Mouse (Mus musculus) frontal cortex, postnatal 25 days (tissue): ENCODE data around the gene Gm44790.
"Not testable (repeated sequence)": the region's sequence is repeated elsewhere in the genome, so short reads cannot be mapped to it uniquely, and the experiment has no call there.

Experiments
- DNase-seq, 2 experiments: peaks; one replicate each; pipeline ENCODE4 v3.0.0; 2022; ENCODE audit warnings: low spot score in 2 of 2

Gm44790 gene

GRCm38 (mm10) chr6:86426358-86426757, at the start of gene Gm44790:
Gene Gm44790 (plus strand): TSS chr6:86426658.
- no peak for DNase-seq

GRCm38 (mm10) chr6:86378341-86378740, 48.1 kb upstream of the Gm44790 start:
- DNase-seq, result no peak

DNA sequence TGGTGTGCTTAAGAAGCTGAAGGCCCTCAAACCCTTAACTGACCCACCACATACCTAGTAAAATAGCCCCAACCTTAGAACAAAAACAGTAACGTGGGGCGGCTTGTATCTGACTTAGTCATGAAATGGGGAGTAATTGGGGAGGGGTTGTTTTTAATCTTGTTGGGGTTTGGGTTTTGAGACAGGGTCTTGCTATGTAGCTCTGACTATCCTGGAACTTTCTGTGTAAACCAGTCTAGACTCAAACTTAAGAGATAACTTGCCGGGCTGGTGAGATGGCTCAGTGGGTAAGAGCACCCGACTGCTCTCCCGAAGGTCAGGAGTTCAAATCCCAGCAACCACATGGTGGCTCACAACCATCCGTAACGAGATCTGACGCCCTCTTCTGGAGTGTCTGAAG, 46.3 kb upstream of the Gm44790 start:
- not testable (repeated sequence) for DNase-seq

GRCm38 (mm10) chr6:86382551-86382950, 43.9 kb upstream of the Gm44790 start:
- DNase-seq, result no peak

DNA sequence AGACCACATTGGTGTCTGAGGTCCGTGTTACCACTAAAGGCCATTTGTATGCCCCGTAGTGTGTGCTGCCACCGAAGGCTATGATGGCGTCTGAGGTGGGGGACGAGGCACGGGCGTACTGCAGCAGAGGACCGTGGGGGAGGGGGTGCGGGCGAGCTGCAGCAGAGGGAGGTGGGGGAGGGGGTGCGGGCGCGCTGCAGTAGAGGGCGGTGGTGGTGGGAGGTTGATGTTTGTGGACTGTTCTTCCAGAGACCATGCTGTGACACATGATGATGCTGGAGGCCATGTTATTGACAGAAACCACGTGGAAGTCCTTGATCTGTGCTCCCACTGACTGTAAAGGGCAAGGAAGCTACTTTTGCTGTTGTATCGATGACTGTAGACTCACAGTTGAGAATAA, 43.1 kb upstream of the Gm44790 start:
- DNase-seq, result no peak

GRCm38 (mm10) chr6:86384692-86385091, 41.8 kb upstream of the Gm44790 start:
- DNase-seq, result no peak

- no peak for DNase-seq
These were observed 40.9 kb upstream of the Gm44790 start for GRCm38 (mm10) chr6:86385362-86386104.

- DNase-seq, result no peak
These were observed 39.1 kb upstream of the Gm44790 start for GRCm38 (mm10) chr6:86387313-86387712.

DNA sequence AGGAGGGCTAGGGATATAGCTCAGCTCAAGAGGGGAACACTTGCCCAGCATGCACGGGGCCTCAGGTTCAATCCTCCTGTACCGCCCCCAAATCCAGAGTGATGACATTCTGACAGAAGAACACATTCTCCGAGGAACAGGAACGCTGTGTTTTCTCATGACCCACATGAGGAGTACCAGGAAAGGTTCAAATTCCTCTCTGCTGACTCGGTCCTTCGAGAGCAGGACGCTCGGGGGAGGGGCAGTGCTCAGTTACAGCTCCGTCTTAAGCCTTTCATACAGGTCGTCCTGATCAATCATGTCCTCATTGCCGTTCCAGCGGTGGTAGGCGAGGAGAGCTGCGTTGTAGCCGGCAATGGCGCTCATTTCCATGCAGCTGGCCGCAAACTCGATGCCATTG, 38.0 kb upstream of the Gm44790 start:
- no peak for DNase-seq

DNA sequence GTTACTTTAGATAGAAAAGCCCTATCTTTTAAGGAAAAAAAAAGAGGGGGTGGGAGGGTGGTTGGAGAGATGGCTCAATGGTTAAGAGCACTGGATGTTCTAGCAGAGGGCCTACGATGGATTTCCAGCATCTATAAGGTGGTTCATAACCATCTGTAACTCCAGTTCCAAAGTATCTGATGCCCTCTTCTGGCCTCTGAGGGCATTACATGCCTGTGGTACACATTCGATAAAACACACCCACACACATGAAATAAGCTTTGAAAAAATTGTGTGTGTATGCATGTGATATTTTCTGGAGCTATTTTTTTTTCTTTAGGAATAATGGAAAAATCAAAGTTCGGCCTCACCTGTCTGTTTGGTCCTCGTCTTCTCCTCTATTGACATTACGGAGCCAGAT, 35.1 kb upstream of the Gm44790 start:
- no peak for DNase-seq

- DNase-seq, result no peak
These were observed 33.3 kb upstream of the Gm44790 start for GRCm38 (mm10) chr6:86393187-86393586.

DNA sequence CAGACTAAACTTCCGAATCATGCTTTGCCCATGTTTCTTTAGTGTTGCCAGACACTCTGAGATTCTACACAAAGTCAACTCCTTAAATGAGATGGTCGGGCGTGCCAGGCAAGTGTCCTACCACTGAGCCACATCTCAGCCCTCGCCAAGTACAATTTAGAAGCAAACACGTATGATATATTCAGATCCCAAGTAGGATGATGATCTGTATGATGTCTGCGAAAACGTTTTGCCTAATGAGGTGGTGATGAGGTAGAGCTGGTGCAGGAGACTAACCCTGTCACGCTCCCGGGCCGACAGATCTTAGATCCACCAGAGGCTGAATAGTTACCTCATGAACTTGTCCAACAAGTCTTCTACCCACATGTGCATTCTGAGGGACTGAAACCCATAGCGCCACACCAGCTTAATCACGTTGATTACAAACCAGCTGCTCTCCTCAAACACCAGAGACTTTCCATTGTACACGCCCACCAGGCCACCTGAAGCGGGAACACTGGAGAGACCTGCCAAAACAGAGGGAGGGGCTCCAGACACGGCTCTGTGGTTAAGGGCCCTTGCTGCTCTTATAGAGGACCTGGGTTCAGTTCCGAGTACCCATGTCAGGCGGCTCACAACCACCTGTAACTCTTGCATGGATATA, 32.3 kb upstream of the Gm44790 start:
- no peak for DNase-seq

DNA sequence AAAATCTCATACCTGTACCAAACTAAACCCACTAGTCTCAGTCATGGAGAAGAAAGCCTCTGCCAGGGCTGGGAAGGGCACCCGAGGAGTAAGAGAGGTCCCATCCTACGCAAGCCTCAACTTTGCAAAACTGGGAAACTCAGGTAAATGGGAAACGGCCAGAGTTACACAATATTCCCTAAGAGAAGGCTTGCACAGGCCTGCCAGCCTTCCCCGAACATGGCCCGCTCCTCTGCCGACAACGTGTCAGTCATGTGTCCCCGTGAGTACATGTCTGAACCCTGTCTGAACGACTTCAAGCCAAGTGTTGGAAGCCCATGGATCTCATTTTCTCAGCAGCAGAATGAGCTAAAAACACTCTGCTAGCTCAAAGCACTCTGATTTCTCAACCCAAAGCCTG, 31.4 kb upstream of the Gm44790 start:
- DNase-seq, result no peak

DNA sequence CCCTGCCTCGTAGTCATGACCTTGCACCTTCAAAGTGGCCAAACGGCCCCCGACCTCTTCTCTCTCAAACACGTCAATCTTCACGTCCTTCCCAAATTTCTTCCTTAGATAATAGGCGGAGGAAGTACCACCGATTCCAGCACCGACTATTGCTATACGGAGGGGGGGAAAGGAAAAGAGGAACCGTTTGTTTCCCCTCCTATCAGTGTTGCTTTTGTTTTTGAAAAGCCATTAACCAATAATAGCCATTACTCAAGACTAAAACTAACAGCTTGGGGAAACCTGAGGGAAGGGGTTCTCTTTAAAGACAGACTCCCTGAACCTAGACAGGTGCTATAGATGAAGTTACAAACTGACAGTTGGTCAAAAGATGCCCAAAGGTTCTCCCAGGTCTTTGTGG, 30.5 kb upstream of the Gm44790 start:
- no peak for DNase-seq

DNA sequence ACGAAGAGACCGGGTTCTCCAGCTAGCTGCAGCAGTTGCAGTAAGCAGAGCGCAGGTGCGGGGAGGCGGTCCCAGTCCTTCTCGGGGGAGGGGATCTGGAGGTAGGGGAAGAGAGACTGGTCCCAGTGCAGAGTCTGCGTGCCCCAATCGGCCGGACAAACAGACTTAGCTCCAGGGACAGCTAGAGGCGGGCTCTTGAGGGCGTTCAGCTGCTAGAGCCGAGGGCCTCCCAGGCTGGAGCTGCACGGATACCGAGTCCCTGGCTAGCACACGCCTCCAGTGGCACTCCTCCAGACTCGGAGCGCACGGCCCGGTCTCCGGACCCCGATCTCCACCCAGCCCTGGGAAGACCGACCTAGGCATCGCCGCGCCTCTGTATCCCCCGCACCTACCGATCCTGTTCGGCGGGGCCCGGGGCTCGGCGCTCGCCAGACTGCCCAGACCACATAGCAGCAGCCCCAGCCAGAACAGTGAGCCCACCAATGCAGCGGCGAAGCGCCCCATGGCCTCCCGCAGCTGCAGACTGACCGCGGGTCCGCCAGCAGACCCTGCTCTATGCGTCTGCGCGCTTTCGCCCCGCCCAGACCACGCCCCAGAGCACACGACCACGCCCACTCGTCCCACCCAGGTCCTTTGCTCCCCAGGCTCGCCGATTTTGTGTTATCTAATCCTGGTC, 29.7 kb upstream of the Gm44790 start, which contains the start of gene Pcyox1:
Gene Pcyox1 (minus strand): TSS at position 574 of the 676 bp plus-strand sequence.
- peak; percentile 74 to 82 for DNase-seq

DNA sequence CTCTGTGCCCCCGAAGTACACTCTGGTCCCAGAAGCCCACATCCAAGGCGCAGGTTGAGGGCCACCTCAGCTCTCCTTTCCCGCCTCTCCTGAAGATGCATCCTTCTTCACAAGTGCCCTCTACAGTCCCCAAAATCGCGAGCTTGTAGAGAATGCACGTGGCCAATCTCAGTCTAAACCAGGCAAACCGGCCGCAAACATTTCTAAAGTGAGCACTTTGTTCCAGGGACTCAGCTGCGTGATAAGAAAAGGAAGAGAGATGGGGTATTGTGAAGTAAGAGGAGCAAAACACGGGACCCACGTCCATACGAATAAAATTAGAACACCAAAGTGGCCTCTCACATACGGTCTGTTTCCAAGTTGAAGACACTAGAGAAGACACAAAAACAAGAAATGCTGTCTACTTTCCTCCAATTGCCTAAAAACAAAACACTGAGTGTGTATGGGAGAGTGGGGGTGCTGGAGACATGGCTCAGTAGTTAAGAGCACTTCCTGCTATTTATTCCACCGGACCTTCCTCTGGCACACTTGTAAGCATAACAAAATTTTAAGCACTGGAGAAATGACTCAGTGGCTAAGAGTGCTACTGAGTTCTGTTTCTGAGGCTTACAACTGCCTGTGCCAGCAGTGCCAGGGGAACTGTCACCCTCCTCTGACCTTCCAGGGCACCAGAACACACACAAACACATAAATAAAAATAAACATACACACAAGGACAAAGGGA, 29.0 kb upstream of the Gm44790 start:
- DNase-seq, result no peak

DNA sequence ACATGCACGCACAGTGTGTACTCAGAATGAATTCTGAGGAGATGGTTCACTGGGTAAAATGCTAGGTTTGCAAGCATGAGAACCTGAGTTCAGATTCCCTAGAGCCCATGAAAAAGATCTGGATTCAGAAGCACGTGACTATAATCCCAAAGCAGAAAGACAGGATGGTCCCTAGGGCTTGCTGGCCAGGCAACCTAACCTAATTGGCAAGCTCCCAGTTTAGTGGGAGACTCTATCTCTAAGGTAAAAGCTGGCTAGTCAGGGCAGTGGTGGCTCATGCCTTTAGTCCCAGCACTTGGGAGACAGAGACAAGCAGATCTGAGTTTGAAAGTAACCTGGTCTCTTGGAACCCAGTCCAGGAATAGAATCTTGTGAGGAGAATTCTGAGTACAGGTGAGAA, 27.5 kb upstream of the Gm44790 start:
- no peak for DNase-seq

DNA sequence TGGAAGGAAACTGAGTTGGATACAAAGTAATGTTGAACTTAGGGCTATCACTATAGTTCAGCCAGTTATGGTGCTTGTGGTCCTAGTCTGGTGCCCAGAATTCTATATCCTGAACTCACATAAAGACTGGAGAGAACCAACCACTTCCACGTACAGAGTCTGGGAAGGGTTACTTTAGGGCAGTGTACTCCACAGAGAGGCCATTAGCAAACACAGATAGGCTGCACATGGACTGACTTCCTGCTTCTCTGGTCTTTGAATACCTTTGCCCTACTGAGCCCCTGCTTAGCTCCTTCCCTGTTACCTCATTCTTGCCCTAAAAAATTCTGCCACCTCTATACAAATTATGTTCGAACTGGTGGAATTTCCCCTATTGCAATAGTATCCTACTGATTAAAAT, 26.5 kb upstream of the Gm44790 start:
- no peak for DNase-seq

DNA sequence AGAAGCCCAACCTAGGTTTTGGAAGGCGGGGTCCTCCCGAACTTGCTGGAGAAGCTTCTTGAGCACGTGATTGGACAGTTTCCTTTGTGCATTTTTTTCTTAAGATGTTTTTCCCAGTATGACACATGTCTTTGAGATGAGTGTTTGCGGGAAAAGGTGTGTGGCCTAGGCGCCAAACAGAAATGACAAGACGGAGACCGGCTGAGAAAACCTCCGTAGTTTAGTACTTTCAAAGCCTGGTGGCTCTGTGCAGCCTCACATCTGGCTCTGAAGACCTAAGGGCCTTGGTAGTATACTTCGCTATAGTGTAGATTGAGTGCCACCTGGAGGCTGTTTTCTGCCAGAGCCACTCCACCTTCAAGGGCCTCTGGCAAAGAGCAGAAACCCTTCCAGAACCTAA, 25.5 kb upstream of the Gm44790 start:
- peak; percentile 16 to 43 for DNase-seq

GRCm38 (mm10) chr6:86402681-86403607, 23.5 kb upstream of the Gm44790 start:
- no peak for DNase-seq

GRCm38 (mm10) chr6:86403728-86404099, 22.7 kb upstream of the Gm44790 start:
- DNase-seq, result peak; percentile 97 to 99
